Mouse (Mus musculus) brain, embryonic 14.5 days (tissue): ENCODE results near the gene Tmem8b. TPM values are rescaled to one million over a fixed set of nuclear protein-coding genes. Genes with fewer than 3 reads are reported as not detected.

ENCODE experiments used
- DNase-seq: peaks from one replicate; pipeline ENCODE4 v3.0.0-alpha.2; 2011; ENCODE audit warnings: low read depth
- CTCF ChIP-seq: fragments of 200-500 bp; IDR thresholded peaks from 2 replicates; pipeline ENCODE4 v1.5.1; 2012; ENCODE audit warnings: inconsistent platforms, mild to moderate bottlenecking, moderate library complexity, borderline replicate concordance; ENCODE audit not compliant: insufficient read depth, insufficient read length; ENCODE audit errors: extremely low read depth
- POLR2A ChIP-seq: fragments of 200-500 bp; IDR thresholded peaks from 2 replicates; pipeline ENCODE4 v1.6.1; 2012; ENCODE audit warnings: mild to moderate bottlenecking, inconsistent platforms, borderline replicate concordance; ENCODE audit not compliant: poor library complexity, insufficient read depth, insufficient read length, severe bottlenecking; ENCODE audit errors: extremely low read depth
- polyA plus RNA-seq: library from polyadenylated mRNA; depleted of rRNA; stranded (reverse); fragments of >200 nt; gene quantifications from 2 replicates; pipeline ENCODE4 v1.2.3, GENCODE M21; 2012

Tmem8b gene
- polyA plus RNA-seq, 1 experiment = 42.0 TPM

- no peak for TF ChIP-seq POLR2A
- no peak for TF ChIP-seq CTCF
- no peak for DNase-seq
Observed at GRCm38 (mm10) chr4:43674974-43675373, 6.2 kb downstream of the Tmem8b start.

- no peak for DNase-seq
- TF ChIP-seq CTCF (no peak), POLR2A (no peak)
Observed at GRCm38 (mm10) chr4:43675608-43676007, 6.8 kb downstream of the Tmem8b start.

GRCm38 (mm10) chr4:43678541-43678940 is 9.8 kb downstream of the Tmem8b start:
- TF ChIP-seq POLR2A = no peak
- no peak for TF ChIP-seq CTCF
- no peak for DNase-seq

- DNase-seq = no peak
- TF ChIP-seq CTCF (no peak), POLR2A (no peak)
Observed at GRCm38 (mm10) chr4:43679416-43680043, 10.8 kb downstream of the Tmem8b start.

- TF ChIP-seq POLR2A = no peak
- TF ChIP-seq CTCF = no peak
- DNase-seq = no peak
Observed at GRCm38 (mm10) chr4:43690021-43690420, 21.2 kb downstream of the Tmem8b start.

GRCm38 (mm10) chr4:43691026-43691425 is 22.3 kb downstream of the Tmem8b start:
- TF ChIP-seq CTCF = no peak
- no peak for TF ChIP-seq POLR2A
- no peak for DNase-seq

GRCm38 (mm10) chr4:43693806-43694241 is 25.1 kb downstream of the Tmem8b start:
- DNase-seq = no peak
- TF ChIP-seq POLR2A (no peak), CTCF (no peak)

- no peak for DNase-seq
Observed at GRCm38 (mm10) chr4:43694439-43695248, 25.9 kb downstream of the Tmem8b start.

GRCm38 (mm10) chr4:43695249-43695671 is 26.5 kb downstream of the Tmem8b start:
- DNase-seq = peak; percentile 16
- TF ChIP-seq POLR2A = no peak
- no peak for TF ChIP-seq CTCF

More at GRCm38 (mm10) chr4:43694439-43695248, 25.9 kb downstream of the Tmem8b start:
- no peak for TF ChIP-seq CTCF
- no peak for TF ChIP-seq POLR2A

GRCm38 (mm10) chr4:43696561-43696960 is 27.8 kb downstream of the Tmem8b start:
- peak; percentile 63 for DNase-seq
- TF ChIP-seq CTCF = no peak
- TF ChIP-seq POLR2A = no peak

GRCm38 (mm10) chr4:43700707-43701106 is 31.9 kb downstream of the Tmem8b start, which contains the start of gene Olfr70:
Olfr70 (minus strand) TSS chr4:43700807.
- TF ChIP-seq POLR2A = no peak
- no peak for TF ChIP-seq CTCF
- no peak for DNase-seq

GRCm38 (mm10) chr4:43703439-43703838 is 34.7 kb downstream of the Tmem8b start:
- no peak for DNase-seq
- TF ChIP-seq POLR2A = no peak
- peak; percentile 42; the same call in 1 of the 2 replicates for TF ChIP-seq CTCF

- TF ChIP-seq POLR2A (no peak), CTCF (no peak)
- no peak for DNase-seq
Observed at GRCm38 (mm10) chr4:43703851-43704250, 35.1 kb downstream of the Tmem8b start.
